Mouse (Mus musculus): ENCODE measurements at regions not wholly inside any gene's neighbourhood (a gene's known extent, or its start where the extent isn't known, plus 50 kb on each side); places are given as distances from the start of the nearest gene placed in this dataset.
A peak's percentile ranks its signal among the peaks of the same experiment; 100 is the strongest.

DNA sequence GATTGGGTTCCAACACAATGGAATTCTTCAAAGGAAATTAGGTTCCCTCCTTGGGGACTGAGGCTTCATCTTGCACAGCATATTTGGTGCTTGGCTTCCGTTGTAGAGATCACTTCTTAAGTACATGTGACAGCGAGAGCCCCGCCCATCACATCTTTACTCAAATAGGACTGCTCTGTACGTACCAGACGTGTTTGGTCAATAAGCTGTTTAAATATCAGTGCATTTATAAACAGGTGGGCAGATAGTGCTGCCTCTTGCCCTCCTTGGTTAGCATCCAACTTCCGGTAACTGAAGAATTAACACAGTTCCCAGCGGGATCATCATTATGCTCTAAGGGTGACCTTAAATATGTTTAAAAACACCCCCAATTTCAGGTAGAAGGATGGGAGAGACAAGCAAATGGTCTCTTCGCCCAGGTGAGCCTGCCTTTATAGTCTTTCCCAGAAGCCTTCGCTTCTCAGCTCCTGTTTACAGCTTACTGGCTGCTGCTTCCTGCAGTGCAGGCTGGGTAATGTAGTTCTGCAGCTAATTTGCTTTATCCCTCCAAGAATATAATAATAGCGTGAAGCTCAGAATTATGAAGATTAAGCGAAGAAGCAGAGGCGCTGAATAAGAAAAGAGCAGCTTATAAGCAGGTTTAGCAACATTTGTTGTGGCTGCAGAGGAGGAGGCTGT, 242.1 kb downstream of the Foxo1 start:
- whole genome bisulfite sequencing, result 78% methylated on average over 12 of the region's 12 CpGs
- no peak overlapping the region for H3K27ac ChIP-seq (ENCODE audit: insufficient read depth, low read depth, low read length)

DNA sequence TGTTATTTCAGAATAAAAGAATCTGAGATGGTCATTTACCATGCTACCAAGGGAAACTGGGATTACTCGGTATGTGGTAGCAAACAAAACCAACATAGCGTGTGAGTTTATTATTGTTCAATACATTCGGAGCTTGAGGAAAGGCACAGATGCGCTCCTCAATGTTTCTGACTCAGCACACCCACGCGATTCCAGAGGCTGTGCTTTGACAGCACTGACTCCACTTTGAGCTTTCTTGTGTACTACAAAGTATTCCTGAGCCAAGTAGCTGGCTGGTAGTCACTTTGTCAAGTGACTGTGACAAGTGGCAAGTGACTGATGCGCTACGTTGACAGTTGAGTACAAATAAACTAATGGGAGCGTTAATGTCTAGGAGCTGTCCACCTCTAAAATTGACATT, 235.8 kb downstream of the Foxo1 start:
- 94% methylated on average over 9 of the region's 9 CpGs for WGBS

More for the DNA sequence above, 242.1 kb downstream of the Foxo1 start:
- Histone ChIP-seq H3K36me3 (ENCODE audit: control insufficient read depth, insufficient read depth, low read length) (no peaks in the 10 kb centered on the region), H3K27me3 (replicated peaks; ENCODE audit: control insufficient read depth, insufficient read depth, low read length) (no peaks in the 10 kb centered on the region), H3K4me3 (ENCODE audit: insufficient read depth, low read depth, low read length) (no peak overlapping the region), H3K4me1 (ENCODE audit: control insufficient read depth, insufficient read depth, low read length) (no peaks in the 10 kb centered on the region)
- DNase-seq, result peak; percentile 51
- TF ChIP-seq POLR2A (IDR thresholded peaks at IDR 0.05; ENCODE audit: low read depth, low read length), result no peak
- no peak for TF ChIP-seq CTCF (conservative IDR thresholded peaks at IDR 0.05; ENCODE audit: insufficient read depth, insufficient read length, low read depth, low read length)

DNA sequence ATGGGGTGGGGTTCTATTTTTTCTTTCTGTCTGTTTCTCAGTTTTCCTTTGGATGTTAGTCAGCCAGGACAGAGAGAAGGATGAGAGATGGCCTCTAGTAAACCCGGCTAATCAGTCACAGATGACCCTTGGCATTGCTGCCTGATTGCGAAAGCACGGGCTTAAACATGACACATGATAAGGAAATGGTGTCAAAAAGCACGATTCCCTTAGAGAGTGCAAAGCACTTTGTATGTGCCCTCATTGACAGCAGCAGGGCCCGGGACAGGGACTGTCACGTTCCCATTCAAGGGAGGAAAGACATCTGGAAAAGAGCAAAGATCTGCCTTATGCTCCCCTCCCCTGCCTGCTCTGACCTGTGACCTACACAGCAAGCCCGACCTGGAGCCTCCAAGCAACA, 234.1 kb downstream of the Foxo1 start:
- no peaks in the 10 kb centered on the region for H3K36me3 ChIP-seq (ENCODE audit: control insufficient read depth, insufficient read depth, low read length)
- H3K27me3 ChIP-seq (replicated peaks; ENCODE audit: control insufficient read depth, insufficient read depth, low read length), result no peaks in the 10 kb centered on the region
- peak; percentile 88 for DNase-seq
- H3K27ac ChIP-seq (ENCODE audit: insufficient read depth, low read depth, low read length), result no peak overlapping the region
- H3K4me3 ChIP-seq (ENCODE audit: insufficient read depth, low read depth, low read length), result no peak overlapping the region
- TF ChIP-seq CTCF (conservative IDR thresholded peaks at IDR 0.05; ENCODE audit: insufficient read depth, insufficient read length, low read depth, low read length), result no peak
- TF ChIP-seq POLR2A (IDR thresholded peaks at IDR 0.05; ENCODE audit: low read depth, low read length), result no peak
- WGBS, result 19% methylated on average over 7 of the region's 7 CpGs
- peaks cover 4% of the 10 kb centered on the region; the same call in 1 of the 2 replicates for H3K4me1 ChIP-seq (ENCODE audit: control insufficient read depth, insufficient read depth, low read length)

More for the DNA sequence above, 235.8 kb downstream of the Foxo1 start:
- Histone ChIP-seq H3K27me3 (replicated peaks; ENCODE audit: control insufficient read depth, insufficient read depth, low read length) (no peaks in the 10 kb centered on the region), H3K4me3 (ENCODE audit: insufficient read depth, low read depth, low read length) (no peak overlapping the region), H3K27ac (ENCODE audit: insufficient read depth, low read depth, low read length) (no peak overlapping the region), H3K4me1 (ENCODE audit: control insufficient read depth, insufficient read depth, low read length) (peaks cover 4% of the 10 kb centered on the region; the same call in 1 of the 2 replicates), H3K36me3 (ENCODE audit: control insufficient read depth, insufficient read depth, low read length) (no peaks in the 10 kb centered on the region)
- no peak for DNase-seq
- TF ChIP-seq POLR2A (IDR thresholded peaks at IDR 0.05; ENCODE audit: low read depth, low read length) (no peak), CTCF (conservative IDR thresholded peaks at IDR 0.05; ENCODE audit: insufficient read depth, insufficient read length, low read depth, low read length) (no peak)

GRCm38 (mm10) chr3:52501614-52502013, 233.5 kb downstream of the Foxo1 start:
- TF ChIP-seq CTCF (conservative IDR thresholded peaks at IDR 0.05; ENCODE audit: insufficient read depth, insufficient read length, low read depth, low read length), result no peak
- no peak for TF ChIP-seq POLR2A (IDR thresholded peaks at IDR 0.05; ENCODE audit: low read depth, low read length)
- no peak for DNase-seq
- H3K27me3 ChIP-seq (replicated peaks; ENCODE audit: control insufficient read depth, insufficient read depth, low read length), result no peaks in the 10 kb centered on the region
- H3K4me3 ChIP-seq (ENCODE audit: insufficient read depth, low read depth, low read length), result no peak overlapping the region
- H3K27ac ChIP-seq (ENCODE audit: insufficient read depth, low read depth, low read length), result no peak overlapping the region
- 77% methylated on average over 8 of the region's 8 CpGs for WGBS
- peaks cover 4% of the 10 kb centered on the region; the same call in 1 of the 2 replicates for H3K4me1 ChIP-seq (ENCODE audit: control insufficient read depth, insufficient read depth, low read length)
- no peaks in the 10 kb centered on the region for H3K36me3 ChIP-seq (ENCODE audit: control insufficient read depth, insufficient read depth, low read length)

DNA sequence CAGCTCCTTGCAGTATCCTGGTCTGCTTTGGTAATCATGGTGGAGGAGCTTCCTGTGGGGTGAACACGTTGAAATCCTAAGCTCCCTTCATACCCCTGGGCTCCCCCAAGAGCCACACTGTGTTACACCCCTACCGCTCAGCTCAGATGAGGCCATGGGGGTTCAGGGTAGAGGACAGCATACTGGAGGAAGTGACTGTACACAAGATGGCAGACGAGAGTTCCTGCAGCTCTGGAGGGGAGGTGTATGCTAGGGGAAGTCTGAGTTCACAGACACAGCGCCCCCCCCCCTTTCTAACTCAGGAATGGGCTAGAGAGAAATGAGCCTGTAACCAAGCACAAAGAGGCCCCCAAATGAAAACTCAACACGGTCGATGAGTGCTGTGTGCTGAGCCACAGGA, 231.9 kb downstream of the Foxo1 start:
- Histone ChIP-seq H3K4me1 (ENCODE audit: control insufficient read depth, insufficient read depth, low read length) (peaks cover 15% of the 10 kb centered on the region; the same call in 1 of the 2 replicates), H3K36me3 (ENCODE audit: control insufficient read depth, insufficient read depth, low read length) (no peaks in the 10 kb centered on the region), H3K27ac (ENCODE audit: insufficient read depth, low read depth, low read length) (no peak overlapping the region), H3K4me3 (ENCODE audit: insufficient read depth, low read depth, low read length) (no peak overlapping the region), H3K27me3 (replicated peaks; ENCODE audit: control insufficient read depth, insufficient read depth, low read length) (no peaks in the 10 kb centered on the region)
- 85% methylated on average over 6 of the region's 6 CpGs for WGBS
- no peak for DNase-seq
- no peak for TF ChIP-seq CTCF (conservative IDR thresholded peaks at IDR 0.05; ENCODE audit: insufficient read depth, insufficient read length, low read depth, low read length)
- no peak for TF ChIP-seq POLR2A (IDR thresholded peaks at IDR 0.05; ENCODE audit: low read depth, low read length)

- 97% methylated on average over 1 of the region's 1 CpGs for whole genome bisulfite sequencing
- no peak overlapping the region for H3K4me3 ChIP-seq (ENCODE audit: insufficient read depth, low read depth, low read length)
- no peaks in the 10 kb centered on the region for H3K27me3 ChIP-seq (replicated peaks; ENCODE audit: control insufficient read depth, insufficient read depth, low read length)
- H3K36me3 ChIP-seq (ENCODE audit: control insufficient read depth, insufficient read depth, low read length), result no peaks in the 10 kb centered on the region
- DNase-seq, result no peak
- peaks cover 16% of the 10 kb centered on the region; the same call in 1 of the 2 replicates for H3K4me1 ChIP-seq (ENCODE audit: control insufficient read depth, insufficient read depth, low read length)
- TF ChIP-seq POLR2A (IDR thresholded peaks at IDR 0.05; ENCODE audit: low read depth, low read length) (no peak), CTCF (conservative IDR thresholded peaks at IDR 0.05; ENCODE audit: insufficient read depth, insufficient read length, low read depth, low read length) (no peak)
- H3K27ac ChIP-seq (ENCODE audit: insufficient read depth, low read depth, low read length), result no peak overlapping the region
These were observed 231.4 kb downstream of the Foxo1 start for GRCm38 (mm10) chr3:52499581-52499980.

DNA sequence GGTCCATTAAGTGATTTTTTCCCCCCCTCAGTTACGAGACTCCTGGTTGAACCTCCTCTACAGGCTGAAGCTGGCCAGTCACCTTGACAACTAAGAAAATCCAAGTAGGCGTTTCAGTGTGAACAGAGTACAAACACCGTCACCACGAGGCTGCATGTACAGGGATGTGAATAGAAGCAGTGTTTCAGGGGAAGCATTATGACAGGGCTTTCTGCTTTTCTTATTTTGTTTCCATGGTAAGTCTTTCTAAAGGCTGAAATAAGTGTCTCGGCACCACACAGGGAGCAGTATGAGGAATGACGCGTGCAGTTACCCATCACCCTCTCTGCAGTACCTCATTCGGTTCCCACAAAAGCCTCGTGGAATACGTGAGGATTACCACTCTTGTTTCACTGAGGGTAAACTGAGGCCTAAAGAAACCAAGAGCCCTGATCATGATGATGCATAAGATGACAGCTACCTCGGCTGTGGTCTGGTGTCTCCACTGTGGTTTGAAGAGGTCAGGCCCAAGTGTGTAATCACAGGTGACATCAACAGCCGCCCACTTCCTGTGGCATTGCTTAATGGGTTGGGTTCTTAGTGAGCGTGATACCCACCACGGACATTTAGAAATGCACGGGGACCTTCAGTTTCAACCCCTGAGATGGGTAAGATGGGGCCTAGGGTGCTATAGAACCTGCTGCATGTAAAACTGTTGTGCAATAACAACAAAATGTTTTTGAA, 230.5 kb downstream of the Foxo1 start:
- no peak overlapping the region for H3K4me3 ChIP-seq (ENCODE audit: insufficient read depth, low read depth, low read length)
- no peaks in the 10 kb centered on the region for H3K27me3 ChIP-seq (replicated peaks; ENCODE audit: control insufficient read depth, insufficient read depth, low read length)
- H3K27ac ChIP-seq (ENCODE audit: insufficient read depth, low read depth, low read length), result no peak overlapping the region
- H3K36me3 ChIP-seq (ENCODE audit: control insufficient read depth, insufficient read depth, low read length), result no peaks in the 10 kb centered on the region
- H3K4me1 ChIP-seq (ENCODE audit: control insufficient read depth, insufficient read depth, low read length), result peaks cover 20% of the 10 kb centered on the region; the same call in 1 of the 2 replicates
- no peak for DNase-seq
- WGBS, result 93% methylated on average over 15 of the region's 15 CpGs
- TF ChIP-seq CTCF (conservative IDR thresholded peaks at IDR 0.05; ENCODE audit: insufficient read depth, insufficient read length, low read depth, low read length) (no peak), POLR2A (IDR thresholded peaks at IDR 0.05; ENCODE audit: low read depth, low read length) (no peak)

Data from kidney, adult 2 months (tissue).